Mouse (Mus musculus): ENCODE measurements around the gene Hap1.
"Not testable (repeated sequence)": the region's sequence is repeated elsewhere in the genome, so short reads cannot be mapped to it uniquely, and the experiment has no call there.

Hap1 gene

GRCm38 (mm10) chr11:100320172-100320630, 35.7 kb downstream of the Hap1 start:
- peak; percentile 98 to 99 for DNase-seq (ENCODE audit: inconsistent age in 2 of 2, low spot score in 1 of 2)

- DNase-seq (ENCODE audit: inconsistent age in 2 of 2, low spot score in 1 of 2): peak; percentile 100
Observed at GRCm38 (mm10) chr11:100319492-100320171, 36.3 kb downstream of the Hap1 start, which contains the start of gene Eif1. Eif1 (plus strand) TSS chr11:100319885.

GRCm38 (mm10) chr11:100318529-100319451, 37.1 kb downstream of the Hap1 start:
- peak; percentile 54 to 63 for DNase-seq (ENCODE audit: inconsistent age in 2 of 2, low spot score in 1 of 2)

- DNase-seq (ENCODE audit: inconsistent age in 2 of 2, low spot score in 1 of 2): no peak
Observed at GRCm38 (mm10) chr11:100317826-100318380, 38.0 kb downstream of the Hap1 start.

DNA sequence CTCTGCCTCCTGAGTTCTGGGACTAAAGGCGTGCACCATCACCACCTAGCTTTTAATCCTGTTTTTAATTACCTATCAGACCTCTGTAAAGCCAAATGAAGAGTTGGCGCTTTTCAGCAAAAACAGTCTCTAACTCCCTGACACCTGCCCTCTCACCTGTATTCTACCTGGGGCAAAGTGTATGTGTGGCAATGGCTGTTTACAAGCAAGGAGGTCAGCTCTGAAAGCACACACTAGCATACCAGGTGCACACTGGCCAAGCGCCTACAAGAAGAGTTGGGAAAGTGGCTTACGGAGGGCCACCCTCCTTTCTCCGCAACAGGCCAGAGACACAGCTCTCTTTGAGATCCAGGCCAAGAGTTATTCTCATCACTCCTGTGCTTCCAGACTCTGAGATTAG, 40.5 kb downstream of the Hap1 start:
- no peak for DNase-seq (ENCODE audit: inconsistent age in 2 of 2, low spot score in 1 of 2)

GRCm38 (mm10) chr11:100313424-100313823, 42.5 kb downstream of the Hap1 start:
- DNase-seq (ENCODE audit: inconsistent age in 2 of 2, low spot score in 1 of 2): no peak

GRCm38 (mm10) chr11:100312096-100312679, 43.7 kb downstream of the Hap1 start:
- DNase-seq (ENCODE audit: inconsistent age in 2 of 2, low spot score in 1 of 2): peak in 1 of 2 experiments; percentile 36

GRCm38 (mm10) chr11:100311656-100312055, 44.3 kb downstream of the Hap1 start:
- DNase-seq (ENCODE audit: inconsistent age in 2 of 2, low spot score in 1 of 2): no peak

DNA sequence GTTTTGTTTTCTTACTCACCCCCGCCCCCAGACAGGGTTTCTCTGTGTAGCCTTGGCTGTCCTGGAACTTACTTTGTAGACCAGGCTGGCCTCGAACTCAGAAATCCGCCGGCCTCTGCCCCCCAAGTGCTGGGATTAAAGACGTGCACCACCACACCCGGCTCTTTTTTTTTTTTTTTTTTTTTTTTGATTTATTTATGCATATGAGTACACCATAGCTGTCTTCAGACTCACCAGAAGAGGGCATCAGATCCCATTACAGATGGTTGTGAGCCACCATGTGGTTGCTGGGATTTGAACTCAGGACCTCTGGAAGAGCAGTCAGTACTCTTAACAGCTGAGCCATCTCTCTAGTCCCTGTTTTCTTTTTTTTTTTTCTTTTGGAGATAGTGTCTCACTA, 47.3 kb downstream of the Hap1 start:
- not testable (repeated sequence) for DNase-seq (ENCODE audit: inconsistent age in 2 of 2, low spot score in 1 of 2)

- no peak for DNase-seq (ENCODE audit: inconsistent age in 2 of 2, low spot score in 1 of 2)
Observed at GRCm38 (mm10) chr11:100307900-100308299, 48.0 kb downstream of the Hap1 start.

GRCm38 (mm10) chr11:100301292-100301691, 54.6 kb downstream of the Hap1 start:
- no peak for DNase-seq (ENCODE audit: inconsistent age in 2 of 2, low spot score in 1 of 2)

DNA sequence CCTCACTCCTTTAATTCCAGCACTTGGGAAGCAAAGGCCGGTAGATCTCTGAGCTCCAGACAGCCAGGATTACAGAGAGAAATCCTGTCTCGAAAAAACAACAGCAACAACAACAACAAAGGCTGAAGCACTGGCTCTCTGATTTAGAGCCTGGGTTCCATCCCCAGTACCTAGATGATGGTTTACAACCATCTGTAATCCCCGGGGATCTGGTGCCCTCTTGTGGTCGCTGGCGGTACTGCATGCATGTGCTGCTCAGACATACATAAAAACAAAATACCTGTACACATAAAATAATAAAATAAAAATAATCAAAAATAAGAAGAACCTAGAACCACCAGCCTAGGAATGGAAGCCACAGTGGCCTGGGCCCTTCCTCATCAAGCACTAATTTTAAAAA, 55.6 kb downstream of the Hap1 start:
- peak in 1 of 2 experiments; percentile 84 for DNase-seq (ENCODE audit: inconsistent age in 2 of 2, low spot score in 1 of 2)

DNA sequence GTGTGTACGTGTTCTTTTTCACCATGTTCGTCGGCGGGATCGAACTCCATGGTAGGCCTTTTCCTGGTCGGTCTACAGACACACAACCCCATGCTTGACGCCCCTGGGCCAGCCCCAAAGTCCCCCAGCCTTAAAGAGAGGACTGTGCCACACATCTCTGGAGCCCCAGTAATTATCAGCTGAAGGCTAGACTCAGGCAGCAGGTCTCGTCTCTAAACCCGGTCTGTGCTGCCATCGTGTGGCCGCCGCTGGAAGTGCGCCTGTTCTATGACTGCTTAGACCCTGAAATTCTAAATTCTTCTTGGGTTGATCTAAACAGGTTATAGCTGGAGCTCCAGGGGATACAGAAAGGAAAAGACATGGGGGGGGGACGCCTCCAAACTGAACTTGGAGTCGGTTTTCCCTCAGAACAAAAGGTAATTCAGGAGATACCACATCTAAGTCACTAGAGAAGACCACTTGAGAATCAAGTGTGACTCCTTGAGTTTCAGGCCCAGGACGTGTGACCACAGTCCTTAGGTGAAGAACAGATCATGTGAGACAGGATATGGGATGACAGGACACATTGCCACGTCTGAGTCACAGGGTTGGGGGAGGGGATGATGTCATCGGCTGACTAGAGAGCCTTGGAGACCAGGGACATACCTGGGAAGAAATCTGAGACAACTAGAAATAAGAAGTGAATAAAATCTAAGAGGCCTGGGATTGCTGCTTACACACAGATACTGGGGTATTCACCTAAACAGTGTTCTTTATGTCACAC, 57.5 kb downstream of the Hap1 start:
- peak; percentile 76 to 92 for DNase-seq (ENCODE audit: inconsistent age in 2 of 2, low spot score in 1 of 2)

DNA sequence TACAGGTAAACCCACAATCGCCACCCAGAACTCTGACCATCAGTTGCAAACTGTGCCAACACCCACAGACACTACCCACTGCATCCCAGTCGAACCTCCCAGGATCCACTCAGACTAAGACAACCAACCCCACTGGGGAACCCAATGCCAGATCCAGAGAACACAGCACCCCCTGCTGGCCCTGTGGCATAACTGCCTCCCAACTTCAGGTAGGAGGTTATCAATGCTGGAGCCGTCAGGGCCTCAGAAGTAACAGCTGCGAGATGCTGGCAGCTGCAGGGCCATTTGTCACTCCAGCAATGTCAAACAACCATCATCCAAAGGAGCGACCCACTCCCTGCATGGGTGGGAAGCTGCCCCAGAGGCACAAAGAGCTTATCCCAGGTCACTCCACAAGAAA, 58.1 kb downstream of the Hap1 start:
- no peak for DNase-seq (ENCODE audit: inconsistent age in 2 of 2, low spot score in 1 of 2)

Measured in adrenal gland, adult (tissue).